Comparison of ENCODE assay signal across 9 mouse cellular contexts in genomic region chr11:9136471-9136870, GRCm38 (mm10). TPM values are rescaled to one million over a fixed set of nuclear protein-coding genes. Genes with fewer than 3 reads are reported as not detected.
DNase-seq lines count a peak whose midpoint lies in the region; ATAC-seq lines count a peak whose summit lies in the region.
"Had no signal": no experiment of that assay in that cellular context is flagged by ENCODE, and none has a peak within 500 bp of the region (broad histone marks: within the 10 kb centered on the region; RNA-seq: fewer than 3 reads in every experiment).

No protein-coding gene starts in this region.

- H3K27me3 ChIP-seq in heart, embryonic 11.5 days (ENCODE audit: control insufficient read depth, insufficient read depth, low read length): no peaks in the 10 kb centered on the region
- H3K27me3 ChIP-seq in intestine, embryonic 15.5 days (replicated peaks): no peaks in the 10 kb centered on the region
- no peaks in the 10 kb centered on the region for H3K27me3 ChIP-seq in midbrain, embryonic 13.5 days
- H3K27me3 ChIP-seq: stomach, embryonic 15.5 days had no signal

- peak; percentile 55 to 89 for DNase-seq in heart, adult 18-20 months
- DNase-seq in cerebellum, postnatal 25 days: peak; percentile 85 to 89
- DNase-seq in frontal cortex, postnatal 25 days (ENCODE audit: low spot score in 2 of 2): peak; percentile 85 to 89
- DNase-seq in left cerebral cortex, postnatal 10 days (ENCODE audit: extremely low spot score in 1 of 2, low spot score in 2 of 2): peak; percentile 72 to 81
- peak; percentile 20 to 26 for DNase-seq in spleen, postnatal 36 days (ENCODE audit: low spot score in 2 of 2)

- no peaks in the 10 kb centered on the region for H3K4me1 ChIP-seq in heart, embryonic 11.5 days (ENCODE audit: control insufficient read depth, insufficient read depth, low read length)
- H3K4me1 ChIP-seq in intestine, embryonic 15.5 days (replicated peaks): no peaks in the 10 kb centered on the region
- H3K4me1 ChIP-seq in midbrain, embryonic 13.5 days (replicated peaks): no peaks in the 10 kb centered on the region
- H3K4me1 ChIP-seq: stomach, embryonic 15.5 days had no signal

- no peak overlapping the region for H3K4me2 ChIP-seq in heart, embryonic 11.5 days
- H3K4me2 ChIP-seq in intestine, embryonic 15.5 days (replicated peaks): no peak overlapping the region
- no peak overlapping the region for H3K4me2 ChIP-seq in midbrain, embryonic 13.5 days (replicated peaks)
- H3K4me2 ChIP-seq: stomach, embryonic 15.5 days had no signal

- intact Hi-C loops in left cerebral cortex, postnatal 10 days (cut with DNase I): loop anchor here (2.0 to 5.0 kb wide), 3 partner anchors 154 to 714 kb away; no protein-coding TSS in a partner anchor

- 18% methylated on average over 5 of the region's 5 CpGs for WGBS in heart, embryonic 11.5 days (ENCODE audit: insufficient replicate concordance)
- 24% methylated on average over 5 of the region's 5 CpGs for WGBS in intestine, embryonic 15.5 days
- 20% methylated on average over 5 of the region's 5 CpGs for WGBS in midbrain, embryonic 13.5 days

- H3K4me3 ChIP-seq in heart, embryonic 11.5 days (ENCODE audit: low read depth, low read length): no peak overlapping the region
- H3K4me3 ChIP-seq in intestine, embryonic 15.5 days (replicated peaks): no peak overlapping the region
- H3K4me3 ChIP-seq in midbrain, embryonic 13.5 days (replicated peaks): no peak overlapping the region
- H3K4me3 ChIP-seq: stomach, embryonic 15.5 days had no signal

- H3K27ac ChIP-seq in heart, embryonic 11.5 days (ENCODE audit: low read depth, low read length): no peak overlapping the region
- no peak overlapping the region for H3K27ac ChIP-seq in intestine, embryonic 15.5 days
- H3K27ac ChIP-seq in midbrain, embryonic 13.5 days: no peak overlapping the region
- H3K27ac ChIP-seq: stomach, embryonic 15.5 days had no signal

- no peak overlapping the region for H3K9ac ChIP-seq in heart, embryonic 11.5 days (ENCODE audit: low read depth, low read length)
- H3K9ac ChIP-seq in intestine, embryonic 15.5 days: no peak overlapping the region
- H3K9ac ChIP-seq in midbrain, embryonic 13.5 days (replicated peaks): no peak overlapping the region
- H3K9ac ChIP-seq: stomach, embryonic 15.5 days had no signal

- no peaks in the 10 kb centered on the region for H3K9me3 ChIP-seq in heart, embryonic 11.5 days (replicated peaks; ENCODE audit: control insufficient read depth, low read length)
- no peaks in the 10 kb centered on the region for H3K9me3 ChIP-seq in intestine, embryonic 15.5 days
- no peaks in the 10 kb centered on the region for H3K9me3 ChIP-seq in midbrain, embryonic 13.5 days
- H3K9me3 ChIP-seq: stomach, embryonic 15.5 days had no signal

- no peak for ATAC-seq in heart, embryonic 11.5 days (replicated peaks; ENCODE audit: insufficient number of reproducible peaks, low FRiP score, low TSS enrichment)
- peak; percentile 70 for ATAC-seq in intestine, embryonic 15.5 days
- ATAC-seq in midbrain, embryonic 13.5 days: peak; percentile 75

- H3K36me3 ChIP-seq in heart, embryonic 11.5 days (ENCODE audit: control insufficient read depth, insufficient read depth, low read length): no peaks in the 10 kb centered on the region
- H3K36me3 ChIP-seq in intestine, embryonic 15.5 days: no peaks in the 10 kb centered on the region
- no peaks in the 10 kb centered on the region for H3K36me3 ChIP-seq in midbrain, embryonic 13.5 days
- H3K36me3 ChIP-seq: stomach, embryonic 15.5 days had no signal

RNA-seq across cellular contexts. Expression of gene Upp1, which starts 18.6 kb away (rescaled TPM):
- 1 to 10 TPM; 4.2 to 6.8 TPM for total RNA-seq in heart, adult 18-20 months (2021)
- 21.9 and 23.2 TPM in 2 replicates for polyA plus RNA-seq in heart, embryonic 11.5 days (2014; fragmentation: Nextera tagmentation; extraction: Ambion mirVana)
- 5.4 and 6.6 TPM in 2 replicates for polyA plus RNA-seq in intestine, embryonic 15.5 days (2015; fragmentation: Nextera tagmentation; extraction: Ambion mirVana)
- total RNA-seq in left cerebral cortex, postnatal 10 days (2021): 1 to 10 TPM; 1.2 to 1.4 TPM
- 3.4 and 3.5 TPM in 2 replicates for polyA plus RNA-seq in midbrain, embryonic 13.5 days (2015; fragmentation: Nextera tagmentation; extraction: Ambion mirVana)

RNA-seq across cellular contexts. Expression of gene Abca13, which starts 55.3 kb away (rescaled TPM):
- under 1 TPM in 1 of 2 experiments, not detected in 1; 0.05 TPM for total RNA-seq in heart, adult 18-20 months (2021)
- 0.03 and 0.04 TPM in 2 replicates for polyA plus RNA-seq in heart, embryonic 11.5 days (2014; fragmentation: Nextera tagmentation; extraction: Ambion mirVana)
- 0.39 and 0.52 TPM in 2 replicates for polyA plus RNA-seq in intestine, embryonic 15.5 days (2015; fragmentation: Nextera tagmentation; extraction: Ambion mirVana)
- total RNA-seq in left cerebral cortex, postnatal 10 days (2021): under 1 TPM; 0.09 to 0.12 TPM
- polyA plus RNA-seq in midbrain, embryonic 13.5 days (2015; fragmentation: Nextera tagmentation; extraction: Ambion mirVana): 0.01 and 0.04 TPM in 2 replicates

Comparison
In these comparisons a context has a peak if more than half of its experiments do, and no peak if none do; other contexts are left out.
1. DNase-seq: peak in every context shown above with its lines; median percentile 87 in cerebellum, postnatal 25 days; 87 in frontal cortex, postnatal 25 days; 76 in left cerebral cortex, postnatal 10 days; 72 in heart, adult 18-20 months; 23 in spleen, postnatal 36 days.